Mouse (Mus musculus): Measurements from ENCODE around the gene U2surp. TPM values are rescaled to one million over a fixed set of nuclear protein-coding genes. Genes with fewer than 3 reads are reported as not detected.
"Not testable (repeated sequence)": the region's sequence is repeated elsewhere in the genome, so short reads cannot be mapped to it uniquely, and the experiment has no call there.

The U2surp gene
- polyA plus RNA-seq, 1 experiment from 2014 or later: 125 TPM

DNA sequence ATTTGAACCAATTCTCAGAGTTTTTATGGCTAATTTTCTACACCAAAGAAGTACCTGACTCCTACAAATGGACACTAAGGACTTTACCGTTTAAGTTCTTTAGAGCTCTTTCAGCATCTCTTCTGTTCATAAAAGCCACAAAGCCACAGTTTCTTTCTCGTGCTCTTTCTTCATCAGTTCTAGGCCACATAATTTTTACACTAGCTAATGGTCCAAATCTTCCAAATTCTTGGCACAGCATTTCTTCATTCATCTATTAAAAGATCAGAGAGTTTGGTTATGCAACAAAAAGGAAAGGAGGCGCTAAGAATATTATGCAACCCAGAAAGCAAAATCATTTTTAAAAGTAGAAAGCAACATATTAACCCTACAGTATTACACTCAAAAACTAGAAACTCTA is 21.8 kb downstream of the U2surp start:
- no peaks in the 10 kb centered on the region for H3K9me3 ChIP-seq (ENCODE audit: low read depth, low read length)
- H3K36me3 ChIP-seq (ENCODE audit: insufficient read depth): peaks cover 53% of the 10 kb centered on the region

DNA sequence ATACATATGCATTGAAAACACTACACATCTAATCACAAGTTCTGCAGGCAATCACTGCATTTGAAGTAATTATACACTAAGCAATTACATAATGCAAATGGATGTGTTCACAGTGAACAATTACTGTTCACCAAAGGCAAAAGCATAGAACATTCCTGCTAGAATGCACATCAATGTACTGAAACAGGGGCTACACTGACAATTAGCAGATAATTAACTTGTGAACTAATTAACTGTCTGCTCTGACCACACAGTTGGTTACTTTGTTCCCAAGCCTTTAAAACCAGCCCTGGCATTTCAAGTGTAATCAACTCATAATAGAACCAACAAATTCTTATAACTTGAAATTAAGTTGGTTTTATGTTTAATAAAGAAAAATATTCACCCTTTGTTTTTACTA is 22.9 kb downstream of the U2surp start:
- Histone ChIP-seq H3K9ac (no peak overlapping the region), H3K27ac (ENCODE audit: low read depth) (no peak overlapping the region), H3K9me3 (ENCODE audit: low read depth, low read length) (no peaks in the 10 kb centered on the region), H3K4me2 (no peak overlapping the region), H3K4me1 (ENCODE audit: insufficient read depth) (no peaks in the 10 kb centered on the region), H3K27me3 (ENCODE audit: insufficient read depth, low read length) (no peaks in the 10 kb centered on the region), H3K36me3 (ENCODE audit: insufficient read depth) (peaks cover 60% of the 10 kb centered on the region), H3K4me3 (ENCODE audit: low read depth, low read length) (no peak overlapping the region)
- no peak for DNase-seq
- ATAC-seq (ENCODE audit: insufficient read depth): no peak
- TF ChIP-seq CTCF (IDR thresholded peaks at IDR 0.05; ENCODE audit: low read depth): no peak

More for the DNA sequence above, 21.8 kb downstream of the U2surp start:
- Histone ChIP-seq H3K27ac (ENCODE audit: low read depth) (no peak overlapping the region), H3K4me2 (no peak overlapping the region), H3K9ac (no peak overlapping the region), H3K27me3 (ENCODE audit: insufficient read depth, low read length) (no peaks in the 10 kb centered on the region), H3K4me1 (ENCODE audit: insufficient read depth) (no peaks in the 10 kb centered on the region), H3K4me3 (ENCODE audit: low read depth, low read length) (no peak overlapping the region)
- no peak for ATAC-seq (ENCODE audit: insufficient read depth)
- WGBS: 92% methylated on average over 3 of the region's 3 CpGs
- no peak for DNase-seq
- TF ChIP-seq CTCF (IDR thresholded peaks at IDR 0.05; ENCODE audit: low read depth): no peak

DNA sequence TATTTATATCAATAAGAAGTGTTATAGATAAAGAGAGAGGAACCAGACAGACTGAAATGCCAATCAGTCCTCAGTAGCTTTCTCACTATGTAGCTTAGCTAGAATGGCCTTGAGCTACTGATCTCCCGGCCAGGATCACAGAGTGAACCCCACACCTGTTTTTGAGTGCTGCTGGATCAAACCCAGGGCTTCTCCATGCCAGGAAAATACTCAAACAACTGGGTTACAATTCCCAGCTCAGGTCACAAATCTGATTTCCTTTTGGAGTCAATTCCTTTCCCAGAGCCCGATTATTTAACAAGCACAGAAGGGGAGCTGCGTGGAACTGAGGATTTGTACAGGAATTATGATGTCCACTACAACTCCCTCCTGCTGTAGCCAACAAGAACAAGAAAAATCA is 31.8 kb downstream of the U2surp start:
- H3K4me2 ChIP-seq: no peak overlapping the region
- H3K9ac ChIP-seq: no peak overlapping the region
- no peak for DNase-seq
- H3K27me3 ChIP-seq (ENCODE audit: insufficient read depth, low read length): no peaks in the 10 kb centered on the region
- H3K4me3 ChIP-seq (ENCODE audit: low read depth, low read length): no peak overlapping the region
- H3K36me3 ChIP-seq (ENCODE audit: insufficient read depth): peaks cover 81% of the 10 kb centered on the region
- H3K4me1 ChIP-seq (ENCODE audit: insufficient read depth): no peaks in the 10 kb centered on the region
- no peak overlapping the region for H3K27ac ChIP-seq (ENCODE audit: low read depth)
- ATAC-seq (ENCODE audit: insufficient read depth): no peak
- no peaks in the 10 kb centered on the region for H3K9me3 ChIP-seq (ENCODE audit: low read depth, low read length)
- WGBS: 89% methylated on average over 3 of the region's 3 CpGs
- TF ChIP-seq CTCF (IDR thresholded peaks at IDR 0.05; ENCODE audit: low read depth): no peak

DNA sequence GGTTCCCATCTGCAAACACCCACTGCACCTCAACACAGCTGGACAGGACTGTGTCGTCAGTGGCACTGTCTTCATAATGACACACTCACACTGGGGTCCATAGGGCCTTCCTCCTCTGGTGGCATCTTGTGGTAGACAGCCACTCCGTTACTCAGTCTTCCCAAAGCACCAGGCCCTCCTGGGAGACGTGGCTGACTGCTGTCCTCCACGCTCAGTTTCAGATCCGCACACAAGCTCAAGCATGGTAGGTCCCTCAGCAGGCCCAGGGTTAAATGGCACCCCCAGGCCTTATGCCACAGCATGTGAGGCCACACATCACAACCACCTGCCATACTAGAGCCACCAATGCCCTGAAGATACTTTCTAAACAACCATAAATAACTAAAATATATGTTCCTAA is 33.4 kb downstream of the U2surp start:
- 90% methylated on average over 5 of the region's 5 CpGs for WGBS
- peaks cover 80% of the 10 kb centered on the region for H3K36me3 ChIP-seq (ENCODE audit: insufficient read depth)

DNA sequence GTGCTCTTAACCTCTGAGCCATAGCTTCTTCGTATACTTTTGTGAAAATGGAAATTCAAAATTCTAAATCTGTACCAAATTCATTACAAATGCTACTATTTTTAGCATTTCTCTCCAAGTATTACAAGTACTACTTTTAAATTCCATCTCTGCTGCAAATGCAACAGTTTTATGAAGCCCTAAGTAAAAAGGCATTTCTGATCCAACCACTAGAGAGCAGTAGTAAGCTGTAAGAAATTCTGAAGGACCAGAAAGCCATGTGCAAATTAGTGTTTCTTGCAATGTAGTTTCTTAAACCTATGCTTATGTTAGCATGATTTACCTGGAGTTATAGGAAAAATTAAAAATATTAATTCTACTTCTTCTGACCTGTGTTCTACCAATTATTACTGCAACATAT is 38.9 kb downstream of the U2surp start:
- Histone ChIP-seq H3K4me3 (ENCODE audit: low read depth, low read length) (no peak overlapping the region), H3K27me3 (ENCODE audit: insufficient read depth, low read length) (no peaks in the 10 kb centered on the region), H3K4me1 (ENCODE audit: insufficient read depth) (no peaks in the 10 kb centered on the region), H3K4me2 (no peak overlapping the region), H3K9me3 (ENCODE audit: low read depth, low read length) (no peaks in the 10 kb centered on the region), H3K36me3 (ENCODE audit: insufficient read depth) (peaks cover 72% of the 10 kb centered on the region), H3K27ac (ENCODE audit: low read depth) (no peak overlapping the region), H3K9ac (no peak overlapping the region)
- TF ChIP-seq CTCF (IDR thresholded peaks at IDR 0.05; ENCODE audit: low read depth): peak; percentile 57
- DNase-seq (peak; percentile 85), ATAC-seq (ENCODE audit: insufficient read depth) (no peak)
- WGBS: 88% methylated on average over 1 of the region's 1 CpGs

More for the DNA sequence above, 33.4 kb downstream of the U2surp start:
- Histone ChIP-seq H3K9me3 (ENCODE audit: low read depth, low read length) (no peaks in the 10 kb centered on the region), H3K27me3 (ENCODE audit: insufficient read depth, low read length) (no peaks in the 10 kb centered on the region), H3K4me1 (ENCODE audit: insufficient read depth) (no peaks in the 10 kb centered on the region), H3K4me2 (no peak overlapping the region), H3K4me3 (ENCODE audit: low read depth, low read length) (no peak overlapping the region), H3K9ac (no peak overlapping the region), H3K27ac (ENCODE audit: low read depth) (no peak overlapping the region)
- no peak for DNase-seq
- no peak for TF ChIP-seq CTCF (IDR thresholded peaks at IDR 0.05; ENCODE audit: low read depth)
- no peak for ATAC-seq (ENCODE audit: insufficient read depth)

DNA sequence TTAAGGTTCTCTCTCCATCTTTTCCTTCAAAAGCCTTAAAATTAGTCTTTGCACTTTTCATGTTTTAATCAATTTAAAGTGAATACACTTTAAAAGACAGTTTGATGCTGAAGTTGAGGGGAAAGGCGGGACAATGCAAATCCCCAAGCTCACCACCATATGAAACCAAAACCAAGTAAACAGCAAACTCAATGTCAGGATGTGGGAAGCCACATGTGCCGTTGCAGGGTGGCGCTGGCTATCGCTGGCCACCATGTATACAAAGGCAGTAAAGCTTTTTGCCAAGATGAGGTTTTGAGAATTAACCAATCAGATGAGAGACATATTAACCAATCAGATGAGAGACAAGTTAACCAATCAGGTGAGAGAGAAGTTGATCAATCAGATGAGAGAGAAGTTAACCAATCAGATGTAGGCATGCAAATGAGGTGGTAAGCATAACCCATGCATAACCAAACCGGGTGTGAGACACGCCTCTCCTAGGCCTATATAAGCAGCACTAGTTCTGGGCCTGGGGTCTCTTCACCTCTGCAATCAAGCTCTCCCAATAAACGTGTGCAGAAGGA is 42.7 kb downstream of the U2surp start:
- 87% methylated on average over 7 of the region's 7 CpGs for WGBS
- H3K36me3 ChIP-seq (ENCODE audit: insufficient read depth): peaks cover 71% of the 10 kb centered on the region
- not testable (repeated sequence) for H3K27ac ChIP-seq (ENCODE audit: low read depth); H3K4me3 ChIP-seq (ENCODE audit: low read depth, low read length); H3K9me3 ChIP-seq (ENCODE audit: low read depth, low read length); H3K4me1 ChIP-seq (ENCODE audit: insufficient read depth); ATAC-seq (ENCODE audit: insufficient read depth); H3K27me3 ChIP-seq (ENCODE audit: insufficient read depth, low read length); DNase-seq; H3K9ac ChIP-seq; H3K4me2 ChIP-seq

DNA sequence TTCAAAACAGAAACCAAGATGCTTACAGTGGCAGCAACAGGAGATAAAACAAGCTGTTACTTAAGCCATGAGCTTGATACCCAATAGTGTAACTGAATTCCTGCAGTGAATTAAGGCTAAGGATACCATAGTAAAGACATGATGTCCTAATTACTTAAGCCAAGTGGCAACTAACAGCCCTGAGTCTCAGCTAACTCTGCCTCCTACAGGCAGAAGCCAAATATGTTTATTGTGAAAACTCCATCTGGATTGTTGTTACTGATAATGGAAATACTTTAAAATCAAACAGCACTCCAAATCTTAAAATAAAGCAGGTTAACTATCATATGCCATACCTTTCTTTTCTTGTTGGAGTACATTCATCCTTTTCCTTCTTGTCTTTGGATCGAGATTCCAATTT is 47.8 kb downstream of the U2surp start:
- Histone ChIP-seq H3K9me3 (ENCODE audit: low read depth, low read length) (no peaks in the 10 kb centered on the region), H3K4me2 (no peak overlapping the region), H3K36me3 (ENCODE audit: insufficient read depth) (peaks cover 77% of the 10 kb centered on the region), H3K4me1 (ENCODE audit: insufficient read depth) (no peaks in the 10 kb centered on the region), H3K27ac (ENCODE audit: low read depth) (no peak overlapping the region), H3K9ac (no peak overlapping the region), H3K4me3 (ENCODE audit: low read depth, low read length) (no peak overlapping the region), H3K27me3 (ENCODE audit: insufficient read depth, low read length) (no peaks in the 10 kb centered on the region)
- ATAC-seq (ENCODE audit: insufficient read depth) (no peak), DNase-seq (peak; percentile 20)
- no peak for TF ChIP-seq CTCF (IDR thresholded peaks at IDR 0.05; ENCODE audit: low read depth)
- WGBS: 98% methylated on average over 1 of the region's 1 CpGs

DNA sequence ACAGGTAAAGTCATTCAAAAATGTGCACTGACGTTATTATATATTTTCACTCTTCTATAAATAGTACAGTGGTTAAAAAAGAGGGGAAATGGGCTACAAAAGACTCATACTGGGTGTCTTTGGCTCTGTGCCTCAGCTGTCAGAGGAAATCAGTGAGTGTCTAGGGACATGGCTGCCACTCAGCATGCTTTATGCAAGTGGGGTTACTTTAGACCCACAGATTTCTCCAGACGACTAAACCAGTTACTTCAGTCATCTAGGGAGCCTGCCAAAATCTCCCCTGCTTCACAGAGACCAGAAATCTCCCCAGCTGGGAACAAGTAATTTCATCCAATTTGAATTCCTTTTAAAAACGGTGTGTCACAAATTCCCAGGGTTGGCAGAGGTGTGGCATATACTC is 59.9 kb downstream of the U2surp start:
- no peak overlapping the region for H3K4me3 ChIP-seq (ENCODE audit: low read depth, low read length)
- no peak overlapping the region for H3K27ac ChIP-seq (ENCODE audit: low read depth)
- DNase-seq (peak; percentile 42), ATAC-seq (ENCODE audit: insufficient read depth) (peak; percentile 17; the same call in 1 of the 2 replicates)
- no peak overlapping the region for H3K9ac ChIP-seq
- H3K4me2 ChIP-seq: no peak overlapping the region
- H3K4me1 ChIP-seq (ENCODE audit: insufficient read depth): no peaks in the 10 kb centered on the region
- peaks cover 13% of the 10 kb centered on the region; the same call in 1 of the 2 replicates for H3K36me3 ChIP-seq (ENCODE audit: insufficient read depth)
- no peaks in the 10 kb centered on the region for H3K9me3 ChIP-seq (ENCODE audit: low read depth, low read length)
- no peak for TF ChIP-seq CTCF (IDR thresholded peaks at IDR 0.05; ENCODE audit: low read depth)
- WGBS: 44% methylated on average over 3 of the region's 3 CpGs
- no peaks in the 10 kb centered on the region for H3K27me3 ChIP-seq (ENCODE audit: insufficient read depth, low read length)

All from lung, embryonic 14.5 days (tissue).